Mouse (Mus musculus) cerebral cortex, adult 2 months (tissue): ENCODE data around the gene Lactbl1.

Source experiments
- WGBS: fragments of 180-500 bp; shearing (Covaris S2); methylation state at CpG from one replicate; pipeline ENCODE4 v1.1.7; 2018; 5-methylcytosine and 5-hydroxymethylcytosine counted together

Lactbl1 gene

GRCm38 (mm10) chr4:136684485-136684884, 62.1 kb downstream of the Lactbl1 start:
- WGBS, result 75% methylated on average over 6 of the region's 6 CpGs

DNA sequence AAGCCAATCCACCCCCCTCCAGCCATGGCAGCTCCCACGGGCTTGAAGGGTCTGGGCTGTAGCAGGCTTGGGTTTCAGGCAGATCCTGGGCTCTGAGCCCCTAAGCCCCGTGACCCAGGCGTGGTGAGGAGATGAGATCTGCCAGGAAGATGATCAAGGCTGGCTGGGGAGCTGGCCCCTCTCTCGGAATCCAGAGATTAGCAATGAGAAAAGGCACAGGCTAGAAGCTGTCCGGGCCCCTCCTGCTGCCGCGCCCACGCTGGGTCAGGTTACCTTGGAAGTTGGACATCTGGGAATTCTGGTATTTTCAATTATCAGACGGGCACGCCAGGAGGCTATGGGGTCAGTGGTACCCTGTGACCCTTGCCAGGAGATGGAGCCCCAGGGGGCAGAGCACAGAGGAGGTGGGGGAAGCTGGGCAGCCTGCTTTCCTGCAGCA, 63.0 kb downstream of the Lactbl1 start:
- 81% methylated on average over 10 of the region's 10 CpGs for WGBS

- 69% methylated on average over 4 of the region's 4 CpGs for WGBS
Measured at GRCm38 (mm10) chr4:136688113-136688512, 65.7 kb downstream of the Lactbl1 start.
